Mouse (Mus musculus) thymus, postnatal 36 days (tissue): Measurements from ENCODE around the gene Eif3l.

Source experiments
- DNase-seq, 2 experiments: peaks; one replicate each; pipeline ENCODE4 v3.0.0; 2022; ENCODE audit warnings: mixed read lengths in 2 of 2

Eif3l gene

DNA sequence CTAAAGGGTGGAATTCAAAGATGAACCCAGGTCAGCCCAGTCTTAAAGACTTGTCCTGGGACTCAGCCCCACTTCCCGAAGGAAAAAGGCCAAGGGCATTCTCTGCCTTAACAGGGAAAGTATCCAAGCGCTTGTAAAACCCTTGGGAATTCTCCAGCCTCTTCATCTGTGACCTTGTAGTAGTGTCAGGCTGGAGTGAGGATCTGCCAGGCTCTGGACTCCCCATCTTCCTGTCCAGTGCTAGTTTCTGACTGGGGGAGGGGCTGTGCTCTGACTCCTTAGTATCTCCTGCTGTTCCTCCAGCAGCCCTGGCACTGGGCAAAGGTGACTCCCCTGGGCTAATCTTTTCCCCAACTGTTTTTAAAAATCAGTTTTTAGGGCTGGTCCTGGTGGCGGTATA, 21.6 kb downstream of the Eif3l start:
- DNase-seq, result no peak

DNA sequence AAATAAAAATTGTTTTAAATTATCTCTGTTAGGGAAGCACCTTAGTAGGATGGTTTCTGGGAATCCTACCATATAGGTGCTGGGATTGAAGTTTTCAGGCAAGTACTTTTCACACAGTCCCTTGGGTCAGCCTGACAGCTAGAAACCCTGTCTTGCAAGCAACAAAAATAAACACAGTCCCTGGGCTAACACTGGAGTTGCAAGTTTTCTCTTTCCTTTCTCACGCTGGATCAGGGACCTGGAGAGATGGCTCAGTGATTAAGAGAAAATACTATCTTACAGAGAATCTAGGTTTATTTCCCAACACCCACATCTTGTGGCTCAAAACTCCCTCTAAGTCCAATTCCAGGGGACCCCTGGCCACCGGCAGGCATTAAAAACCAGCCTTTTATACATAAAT, 22.2 kb downstream of the Eif3l start:
- DNase-seq, result no peak

DNA sequence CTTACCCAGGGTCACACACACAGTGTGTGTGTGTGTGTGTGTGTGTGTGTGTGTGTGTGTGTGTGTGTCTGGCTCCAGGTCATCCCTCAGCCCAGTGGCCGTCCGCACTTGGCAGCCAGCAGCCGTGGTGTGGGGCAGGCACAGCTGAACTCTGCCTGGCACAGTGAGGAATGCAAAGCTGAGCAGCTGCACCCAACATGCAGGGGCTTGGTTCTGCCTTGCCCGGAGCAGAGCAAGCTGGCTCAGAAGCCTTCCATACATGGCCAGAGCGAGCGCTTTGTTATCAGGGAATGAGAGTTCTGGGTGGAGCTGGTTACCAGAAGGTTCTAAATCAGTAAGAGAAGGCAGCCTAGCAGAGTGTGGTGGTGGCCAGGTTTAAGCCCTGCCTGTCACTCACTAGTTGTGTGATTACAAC, 22.6 kb downstream of the Eif3l start:
- no peak for DNase-seq

DNA sequence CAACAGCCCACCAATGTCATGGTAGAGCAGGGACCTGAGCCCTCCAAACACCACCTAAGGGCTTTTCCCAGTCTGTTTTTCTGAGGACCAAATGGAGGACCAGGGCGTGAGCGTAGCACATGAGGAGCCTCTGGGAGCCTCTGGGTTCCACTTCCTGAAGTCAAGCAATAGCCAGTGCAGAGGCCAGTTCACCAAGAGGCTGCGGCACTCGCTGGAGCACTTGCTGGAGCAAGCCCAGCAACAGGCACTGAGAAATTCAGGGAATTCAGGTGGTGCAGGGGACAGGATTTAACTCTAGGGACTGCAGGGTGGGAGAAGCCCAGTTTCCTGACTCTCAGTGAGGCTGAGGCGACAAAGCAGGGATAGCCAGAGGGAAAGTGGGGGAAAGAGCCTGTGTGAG, 23.2 kb downstream of the Eif3l start:
- DNase-seq, result no peak

DNA sequence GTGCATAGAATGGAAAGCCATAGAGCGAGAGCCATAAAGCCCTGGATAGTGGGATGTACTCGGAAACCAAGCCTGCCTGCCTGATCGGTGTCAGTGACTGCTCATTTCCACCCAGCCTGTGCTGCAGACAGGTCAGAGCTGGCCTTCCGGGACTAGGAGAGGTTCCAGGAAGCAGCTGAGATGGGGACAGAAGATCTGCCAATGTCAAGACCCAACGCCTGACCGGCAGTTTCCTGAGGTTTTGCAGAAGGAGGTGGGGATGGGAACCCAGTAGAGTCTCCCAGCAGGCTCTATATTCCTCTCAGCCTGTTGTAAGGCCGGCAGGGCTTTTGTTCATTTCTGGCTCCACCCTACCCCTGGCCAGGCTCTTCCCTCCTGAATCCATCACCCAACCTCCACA, 23.9 kb downstream of the Eif3l start:
- no peak for DNase-seq

DNA sequence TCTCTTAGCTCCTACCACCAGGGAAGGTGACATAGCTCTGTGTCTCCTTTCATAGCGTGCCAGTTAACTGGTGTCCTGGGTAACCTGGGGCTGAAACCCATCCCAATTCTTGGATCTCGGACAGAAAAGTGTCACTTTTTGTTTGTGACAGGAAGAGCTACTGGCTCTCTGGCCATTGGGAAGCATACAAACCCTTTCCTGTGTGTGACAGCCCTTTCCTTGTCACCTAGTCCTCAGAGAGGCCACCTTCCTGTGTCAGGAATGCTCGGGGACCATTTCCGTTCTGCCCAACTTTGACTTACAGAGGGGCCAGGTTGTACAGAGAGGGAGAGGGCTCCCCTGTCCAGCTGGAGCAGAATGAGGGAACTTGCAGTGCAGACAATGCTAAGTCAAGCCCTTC, 24.5 kb downstream of the Eif3l start:
- no peak for DNase-seq

DNA sequence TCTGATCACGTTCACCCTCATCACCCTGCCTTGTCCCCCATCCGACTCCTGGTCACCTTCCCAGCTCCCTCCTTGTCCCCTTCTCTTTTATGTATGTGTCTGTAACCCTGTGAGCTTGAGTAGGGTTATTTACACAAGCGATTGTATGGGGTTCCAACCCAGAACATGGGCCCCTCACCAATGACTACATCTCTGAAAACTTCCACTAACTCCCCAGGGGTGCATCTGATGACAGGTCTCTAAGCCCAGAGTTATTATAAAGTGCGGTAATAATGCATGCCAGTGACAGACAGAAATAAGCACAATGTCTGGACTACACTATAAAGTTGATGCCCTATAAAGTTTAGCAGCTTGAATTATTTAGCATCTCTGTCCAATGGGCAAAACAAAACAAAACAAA, 25.4 kb downstream of the Eif3l start:
- no peak for DNase-seq

DNA sequence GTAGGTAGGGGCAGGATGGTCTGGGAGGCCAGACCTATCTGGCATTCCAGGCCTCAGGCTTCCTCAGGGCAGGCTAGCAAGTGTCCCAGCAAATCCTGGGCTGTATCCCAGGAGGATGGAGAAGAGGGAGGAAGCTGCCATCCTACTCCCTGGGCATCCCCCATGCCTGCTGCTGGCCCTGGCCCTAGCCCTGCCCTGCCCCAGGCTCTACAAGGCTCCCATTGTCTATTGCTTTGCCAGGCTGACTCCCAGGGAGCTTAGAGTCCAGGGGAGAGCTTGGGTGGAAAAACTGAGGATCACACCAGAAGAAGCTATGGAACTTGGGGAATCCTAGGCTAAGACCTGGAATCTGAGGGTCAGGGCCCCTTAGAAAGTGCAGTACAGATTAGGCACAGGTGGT, 26.6 kb downstream of the Eif3l start:
- DNase-seq, result no peak

DNA sequence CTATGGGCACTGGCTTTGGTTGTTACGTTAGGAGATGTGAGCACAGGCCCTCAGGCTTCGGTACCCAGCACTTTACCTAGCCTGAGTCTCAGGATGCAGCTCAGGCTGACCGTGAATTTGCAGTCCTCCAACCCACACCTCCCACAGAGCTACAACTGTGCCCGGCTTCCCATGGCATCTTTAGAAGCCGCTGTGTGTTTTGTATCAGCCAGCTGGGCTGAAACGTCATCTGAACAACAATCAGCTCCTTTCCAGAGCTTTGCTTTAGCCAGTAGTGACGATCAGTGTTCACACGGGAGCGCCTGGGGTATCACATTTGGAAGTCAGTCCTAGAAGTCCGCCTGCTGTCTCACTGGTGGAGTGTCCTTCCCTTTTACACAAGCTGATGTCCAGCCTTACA, 28.3 kb downstream of the Eif3l start:
- DNase-seq, result no peak

DNA sequence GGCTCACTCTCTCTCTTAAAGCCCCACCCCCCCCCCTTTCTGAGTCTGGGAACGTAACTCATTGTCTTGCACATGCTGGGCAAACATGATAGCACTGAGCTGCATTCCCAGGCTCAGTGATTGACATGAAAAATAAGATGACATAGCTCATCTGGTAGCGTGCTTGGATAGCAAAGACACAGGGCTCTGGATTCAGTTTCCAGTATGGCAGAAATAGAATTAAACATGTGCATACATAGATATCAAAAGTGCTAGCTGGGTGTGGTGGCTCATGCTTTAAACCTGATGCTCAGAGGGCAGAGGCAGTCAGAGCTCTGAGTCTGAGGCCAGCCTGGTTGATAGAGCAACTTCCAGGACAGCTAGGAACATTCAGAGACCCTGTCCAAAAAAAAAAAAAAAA, 30.8 kb downstream of the Eif3l start:
- no peak for DNase-seq

DNA sequence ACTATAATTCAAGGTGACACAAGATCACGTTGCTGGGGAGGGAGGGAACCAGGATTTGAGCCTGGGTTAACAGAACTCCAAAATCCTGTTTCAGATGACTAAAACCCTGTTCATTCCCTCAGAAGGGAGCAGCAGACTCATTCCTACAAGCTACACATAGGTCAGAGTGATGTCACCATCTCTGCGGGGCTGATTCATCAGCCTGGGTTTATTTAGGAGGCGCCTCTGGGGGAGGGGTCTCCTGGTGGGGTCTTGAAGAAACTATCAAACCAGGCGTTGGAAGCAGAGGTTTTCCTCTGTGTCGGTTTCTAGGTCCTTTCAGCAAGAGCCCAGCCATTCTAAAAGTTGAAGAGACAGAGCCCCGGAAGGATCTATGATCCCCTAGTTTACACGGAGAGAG, 33.0 kb downstream of the Eif3l start:
- DNase-seq, result no peak

DNA sequence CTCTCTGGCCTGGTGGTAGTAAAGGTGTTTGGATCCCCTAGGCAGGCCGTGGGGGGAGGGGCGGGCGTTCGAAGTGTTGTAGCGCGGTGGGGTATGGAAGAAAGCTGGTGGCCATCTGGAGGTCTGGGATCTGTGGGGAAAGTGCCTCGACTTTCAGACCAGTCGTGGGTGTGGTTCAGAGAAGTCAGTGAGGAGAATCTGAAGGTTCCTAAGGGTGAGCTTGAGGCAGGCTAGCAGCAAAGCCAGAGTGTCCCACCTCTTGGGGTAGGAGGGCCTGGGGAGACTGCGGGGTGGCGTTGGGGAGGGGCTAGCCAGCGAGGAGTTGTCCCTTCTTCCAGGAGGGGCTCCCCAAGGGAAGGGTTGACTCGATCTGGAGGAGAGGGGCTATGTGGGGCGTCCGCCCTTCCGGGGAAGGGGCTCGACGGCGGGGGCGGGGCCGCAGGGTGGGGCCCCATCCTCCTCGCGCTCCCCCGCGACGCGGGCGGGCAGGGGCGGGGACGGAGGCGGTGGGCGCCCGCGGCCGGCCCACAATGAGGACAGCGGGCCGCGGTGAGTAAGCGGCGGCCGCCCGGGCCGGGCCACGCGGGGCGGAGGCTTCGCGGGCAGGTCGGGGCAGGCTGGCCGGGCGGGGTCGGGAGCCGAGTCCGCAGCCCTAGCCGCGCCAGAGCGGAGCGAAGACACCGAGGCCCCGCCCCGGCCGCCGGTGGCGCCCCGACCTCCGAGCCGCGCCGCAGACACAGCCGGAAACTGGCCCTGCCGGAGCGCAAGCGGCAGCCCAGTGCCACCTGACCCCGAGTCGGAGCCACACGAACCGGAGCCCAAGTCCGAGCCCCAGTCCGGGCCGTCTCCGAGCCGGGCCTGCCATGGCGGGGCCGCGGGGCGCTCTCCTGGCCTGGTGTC, 33.7 kb downstream of the Eif3l start, which contains the start of gene Micall1:
TSS of gene Micall1 (plus strand) at position 478 of the 900 bp plus-strand sequence.
- DNase-seq, result peak; percentile 71 to 75

DNA sequence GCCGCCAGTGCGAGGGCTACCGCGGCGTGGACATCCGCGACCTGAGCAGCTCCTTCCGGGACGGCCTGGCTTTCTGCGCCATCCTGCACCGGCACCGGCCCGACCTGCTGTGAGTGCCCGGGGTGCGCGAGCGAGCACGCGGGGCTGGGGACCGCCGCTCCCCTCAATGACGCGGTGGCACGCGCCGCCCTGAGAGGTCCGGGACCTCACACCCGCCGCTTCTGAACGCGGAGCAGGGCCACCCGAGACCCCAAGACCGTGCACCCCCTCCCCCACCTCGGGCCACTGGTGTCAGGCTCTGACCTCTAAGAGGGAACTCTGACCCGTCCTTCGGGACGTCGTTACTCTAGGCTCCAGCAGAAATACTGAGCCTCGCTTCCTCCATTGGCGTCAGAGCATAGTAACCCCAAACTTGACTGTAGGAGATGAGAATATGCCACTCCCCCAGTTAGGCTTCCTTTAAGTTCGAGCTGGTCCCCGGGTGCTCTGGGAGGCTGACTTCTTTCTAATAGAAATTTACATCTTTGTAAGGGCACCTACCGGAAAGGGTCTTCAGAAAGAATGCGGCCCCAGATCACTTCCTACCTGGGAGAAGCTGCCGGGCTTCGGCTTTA, 34.4 kb downstream of the Eif3l start:
- peak; percentile 35 to 59 for DNase-seq

DNA sequence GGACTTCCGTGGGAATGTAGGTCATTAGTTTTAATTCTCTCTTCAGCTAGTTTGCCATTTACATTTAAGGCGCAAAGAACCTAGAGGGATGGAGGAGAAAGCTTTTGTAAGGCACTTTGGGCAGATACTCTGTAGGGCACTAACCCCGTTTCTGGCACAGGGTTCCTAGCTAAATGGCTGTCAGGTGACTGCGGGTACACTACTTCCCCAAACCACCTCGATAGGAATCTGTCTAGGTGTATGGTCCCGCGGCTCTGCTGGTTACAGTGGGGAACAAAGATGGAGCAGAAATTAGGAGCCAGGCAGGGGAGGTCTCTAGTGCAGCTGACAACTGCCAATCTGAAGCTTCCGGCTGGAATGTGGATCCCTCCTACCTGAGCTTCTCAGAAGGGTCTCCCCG, 35.1 kb downstream of the Eif3l start:
- no peak for DNase-seq

DNA sequence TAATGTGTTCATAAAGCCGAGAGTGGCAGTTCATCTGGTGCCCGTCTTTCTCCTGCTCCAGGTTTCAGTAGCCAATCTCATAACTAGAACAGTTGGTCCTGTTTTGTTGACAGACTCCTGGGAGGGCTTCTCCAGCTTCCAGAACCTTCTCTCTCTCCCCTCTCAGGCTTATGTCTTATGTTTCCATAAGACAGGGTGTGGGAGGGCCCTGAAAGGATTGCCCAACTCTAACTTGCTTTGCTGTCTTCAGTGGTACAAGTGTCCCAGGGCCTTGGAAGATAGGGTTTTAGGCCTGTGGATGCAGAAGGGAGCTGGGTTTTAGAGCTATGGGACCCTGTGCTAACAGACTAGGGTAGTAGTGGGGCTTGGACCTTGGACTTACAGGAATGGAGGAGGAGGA, 35.5 kb downstream of the Eif3l start:
- no peak for DNase-seq

DNA sequence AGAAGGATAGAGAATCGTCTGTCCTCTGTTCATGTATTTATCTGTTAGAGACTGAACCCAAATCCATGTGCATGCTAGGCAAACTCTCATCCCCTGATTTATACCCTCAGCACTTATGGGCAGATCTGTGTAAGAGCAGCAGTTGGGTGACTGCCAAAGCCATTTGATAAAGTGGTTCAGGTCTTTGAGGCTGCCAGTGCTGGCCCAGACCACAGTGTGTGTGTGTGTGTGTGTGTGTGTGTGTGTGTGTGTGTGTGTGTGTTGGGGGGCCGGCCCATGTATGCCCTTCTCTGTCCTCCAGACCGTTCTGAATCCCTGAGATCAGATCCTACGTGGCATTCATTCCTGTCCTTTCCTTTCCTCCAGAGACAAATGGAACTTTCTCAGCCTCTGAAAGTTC, 36.8 kb downstream of the Eif3l start:
- no peak for DNase-seq

DNA sequence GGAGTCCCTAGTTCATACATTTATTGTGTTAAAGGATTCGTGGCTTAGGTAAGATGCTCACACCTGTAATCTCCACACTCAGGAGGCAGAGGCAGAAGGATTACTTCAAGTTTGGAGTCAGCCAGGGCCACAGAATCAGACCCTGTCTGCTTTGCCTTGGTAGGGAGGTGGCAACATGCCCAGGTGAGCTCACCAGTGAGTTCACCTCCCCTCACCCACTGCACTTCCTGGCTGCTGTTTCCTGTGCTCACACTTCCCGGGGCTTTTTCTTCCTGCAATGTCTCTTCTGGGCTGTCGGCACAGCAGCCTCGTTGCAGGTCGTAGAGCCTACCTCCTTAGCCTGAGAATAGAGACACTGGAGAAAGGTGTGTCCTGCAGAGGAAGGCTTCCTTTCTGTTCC, 40.3 kb downstream of the Eif3l start:
- DNase-seq, result peak; percentile 43 to 57

DNA sequence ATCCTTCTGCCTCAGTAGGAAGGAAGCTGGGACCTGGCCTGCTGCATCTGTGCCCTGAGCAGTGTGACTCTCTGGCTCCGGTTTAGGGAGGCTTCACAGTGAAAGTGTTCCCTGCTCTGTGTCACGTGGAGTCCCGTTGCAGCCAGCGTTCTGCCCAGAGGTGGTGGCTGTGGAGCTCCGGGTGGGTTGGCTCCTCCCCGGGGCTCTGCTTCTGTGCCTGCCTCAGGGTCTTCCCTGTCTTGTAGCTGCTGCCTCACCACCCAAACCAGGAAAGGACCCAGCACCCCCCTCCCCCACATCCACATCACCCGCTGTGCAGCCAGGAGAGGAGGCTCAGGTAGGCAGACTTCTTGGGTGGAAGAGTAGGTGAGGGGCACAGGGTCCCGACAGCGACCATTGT, 44.5 kb downstream of the Eif3l start:
- no peak for DNase-seq

DNA sequence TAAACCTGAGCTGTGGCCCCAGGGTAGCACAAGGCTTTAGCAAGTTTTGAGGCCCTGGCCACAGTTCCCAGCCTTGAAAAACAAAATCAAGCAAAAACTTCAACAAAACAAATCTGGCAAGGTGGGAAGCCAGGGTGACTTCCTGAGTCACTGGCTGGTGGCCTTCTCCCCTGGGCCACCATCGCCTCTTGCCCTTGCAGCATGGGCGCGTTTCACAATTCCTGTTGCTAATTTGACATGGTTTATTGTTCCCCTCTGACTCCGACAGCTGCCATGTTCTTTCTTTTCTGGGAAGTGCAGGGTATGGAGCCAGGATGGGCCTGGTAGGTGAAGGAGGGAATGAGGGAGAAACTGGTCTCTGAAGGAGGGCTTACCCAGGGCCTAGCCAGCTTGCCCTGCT, 47.1 kb downstream of the Eif3l start:
- DNase-seq, result no peak

DNA sequence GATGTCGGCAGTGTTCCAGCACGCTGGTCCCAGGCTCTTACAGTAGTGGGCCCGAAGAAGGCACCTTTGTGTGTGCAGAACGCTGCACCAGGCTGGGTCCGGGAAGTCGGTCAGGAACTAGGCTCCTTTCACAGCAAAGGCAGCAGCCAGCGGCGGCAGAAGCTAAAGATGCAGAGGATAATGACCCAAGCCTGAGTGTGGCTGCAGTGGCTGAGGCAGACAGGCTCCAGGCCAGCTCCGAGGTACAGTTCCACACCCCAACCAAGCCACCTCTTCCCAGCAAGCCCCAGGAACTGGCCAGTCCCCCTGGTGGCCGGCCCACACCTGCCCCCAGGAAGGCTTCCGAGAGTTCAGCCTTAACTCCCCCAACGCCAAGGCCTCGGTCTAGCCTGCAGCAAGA, 47.6 kb downstream of the Eif3l start:
- DNase-seq, result no peak

DNA sequence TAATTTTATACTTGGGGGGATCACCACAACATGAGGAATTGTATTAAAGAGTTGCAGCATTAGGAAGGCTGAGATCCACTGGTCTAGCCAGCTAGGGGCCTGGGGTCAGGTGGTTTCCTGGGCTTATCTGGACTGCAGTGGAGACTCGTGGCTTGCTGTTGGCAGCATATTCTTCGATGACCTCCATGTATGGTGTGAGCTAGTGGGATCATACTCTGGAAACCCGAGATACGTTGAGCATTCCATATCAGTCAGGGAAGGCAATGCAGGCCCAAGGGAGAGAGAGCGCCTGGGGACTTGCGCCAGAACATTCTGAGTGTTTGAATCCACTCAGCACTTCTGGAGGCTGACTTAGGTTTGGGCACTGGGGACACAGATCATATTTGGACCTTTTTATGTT, 48.8 kb downstream of the Eif3l start:
- DNase-seq, result no peak

DNA sequence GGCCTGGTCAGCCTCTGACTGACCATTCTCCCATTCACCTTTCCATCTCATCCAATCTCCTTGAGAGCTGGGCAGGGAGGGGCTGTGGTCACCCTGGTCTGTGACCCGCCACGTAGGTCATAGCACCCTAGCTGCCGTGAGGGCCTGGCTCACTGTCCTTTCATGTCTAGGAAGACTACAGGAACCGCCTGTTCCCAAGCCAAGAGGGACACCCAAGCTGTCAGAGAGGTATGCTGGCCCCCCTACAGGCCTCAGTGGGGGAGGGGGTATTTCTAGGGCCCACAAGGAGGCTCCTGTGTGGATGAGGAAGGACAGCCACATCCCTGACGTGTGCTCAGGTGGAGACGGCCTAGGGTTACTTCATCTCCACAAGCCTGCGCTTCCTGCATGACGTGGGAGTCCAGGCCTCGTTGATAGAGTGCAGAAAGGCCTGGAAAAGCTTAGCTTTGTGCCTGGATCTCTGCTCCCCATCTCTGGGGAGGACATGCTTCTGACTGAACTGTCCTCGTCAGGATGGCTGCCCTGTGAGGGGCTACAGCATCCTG, 49.4 kb downstream of the Eif3l start:
- DNase-seq, result no peak

DNA sequence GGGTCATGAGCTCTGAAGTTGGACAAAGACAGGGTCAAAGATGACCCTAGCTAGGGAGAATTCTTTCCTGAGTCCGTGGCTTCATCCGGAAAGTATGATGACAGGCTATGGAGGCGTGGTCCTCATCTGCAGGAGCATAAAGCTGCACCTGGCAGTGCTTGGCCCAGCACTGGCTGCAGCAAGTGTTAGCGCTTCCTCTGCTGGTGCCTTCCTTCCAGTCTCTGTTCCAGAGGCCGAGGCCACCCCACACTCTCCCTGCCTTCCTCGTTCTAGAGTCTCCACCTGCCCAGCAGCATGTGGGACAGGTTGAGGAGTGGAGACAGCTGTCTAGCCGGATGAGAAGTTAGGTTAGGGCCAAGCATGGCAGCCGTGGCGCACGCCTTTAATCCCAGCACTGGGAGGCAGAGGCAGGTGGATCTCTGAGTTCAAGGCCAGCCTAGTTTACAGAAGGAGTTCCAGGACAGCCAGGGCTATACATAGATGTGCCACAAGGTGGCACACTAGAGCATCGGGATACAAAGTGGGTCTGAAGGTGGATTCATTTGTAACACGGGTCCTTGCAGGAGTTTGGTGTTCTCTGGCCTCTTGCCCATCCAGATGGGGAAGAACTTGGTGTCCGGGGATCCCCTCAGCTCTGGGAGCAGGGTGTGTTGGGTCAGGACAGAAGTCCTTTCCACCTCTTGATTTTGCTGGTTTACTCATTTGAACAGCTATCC, 51.4 kb downstream of the Eif3l start:
- peak; percentile 51 to 60 for DNase-seq

DNA sequence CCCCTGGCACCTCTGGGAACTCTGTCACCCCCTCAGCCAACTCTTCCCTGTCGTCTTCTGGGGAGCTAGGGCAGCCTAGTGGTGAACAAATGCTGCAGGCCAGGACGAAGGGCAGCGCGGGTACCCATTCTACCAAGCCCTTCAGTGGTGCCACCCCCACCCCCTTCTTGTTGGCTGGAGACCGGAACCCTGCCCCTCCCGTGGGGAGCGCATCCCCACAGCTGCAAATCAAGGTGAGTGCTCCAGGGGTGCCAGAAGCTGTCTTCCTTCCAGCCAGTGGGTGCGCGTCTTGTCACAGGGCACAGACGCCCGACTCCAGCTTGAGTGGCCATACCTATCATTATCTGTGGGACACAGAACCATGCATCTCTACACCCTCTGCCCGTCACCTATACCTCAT, 52.1 kb downstream of the Eif3l start:
- DNase-seq, result no peak
